Mouse (Mus musculus): ENCODE measurements around the gene Traip. TPM values are rescaled to one million over a fixed set of nuclear protein-coding genes. Genes with fewer than 3 reads are reported as not detected.

Traip gene
- polyA plus RNA-seq, 1 experiment from 2014 or later, result 17.0 TPM

DNA sequence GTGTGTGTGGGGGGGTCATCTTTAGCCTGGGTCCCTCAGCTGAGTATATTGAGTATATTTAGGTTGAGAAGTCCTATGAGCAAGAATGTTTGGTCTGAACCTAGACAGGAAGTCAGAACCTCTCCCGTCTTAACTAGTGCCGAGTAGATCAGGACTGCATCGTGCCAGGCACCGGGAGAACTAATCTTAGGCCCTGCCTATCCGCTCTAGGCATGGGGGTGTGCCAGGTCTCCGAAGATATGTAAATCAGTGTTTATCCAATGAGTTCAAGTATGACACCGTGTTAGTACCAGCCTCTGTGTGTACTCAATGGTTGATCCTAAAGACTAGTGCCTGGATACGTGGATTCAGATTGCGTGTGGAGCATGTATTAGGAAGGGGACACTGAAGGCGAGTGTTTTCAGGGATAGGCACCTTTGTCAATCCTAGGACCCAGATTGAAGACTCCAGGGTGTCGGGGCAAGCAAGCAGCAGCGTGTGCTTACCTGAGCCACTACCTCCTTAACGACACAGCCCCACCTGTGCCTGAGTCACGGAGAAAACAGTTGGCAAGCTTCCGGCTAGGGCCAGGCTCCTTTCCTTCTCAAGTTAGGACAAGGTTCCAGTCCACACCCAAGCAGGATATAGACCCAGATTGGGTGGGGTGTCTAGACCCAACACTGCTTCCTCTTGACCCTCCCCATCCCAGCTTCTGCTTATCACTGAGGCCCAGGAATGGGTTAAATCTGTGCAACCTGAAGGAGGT lies 39.7 kb upstream of the Traip start:
- WGBS, result 58% methylated on average over 15 of the region's 15 CpGs
- Histone ChIP-seq H3K4me3 (ENCODE audit: low read length) (peak overlapping the region; percentile 57), H3K36me3 (ENCODE audit: control insufficient read depth, insufficient read depth, low read length) (0 out of 2 replicates have a peak, but pooled peaks cover 12% of the 10 kb centered on the region), H3K9ac (ENCODE audit: low read depth, low read length) (peak overlapping the region; percentile 75), H3K27me3 (replicated peaks; ENCODE audit: control insufficient read depth, insufficient read depth, low read length) (no peaks in the 10 kb centered on the region), H3K9me3 (ENCODE audit: control insufficient read depth, low read length) (no peaks in the 10 kb centered on the region), H3K4me1 (ENCODE audit: control insufficient read depth, insufficient read depth, low read length) (peaks cover 26% of the 10 kb centered on the region), H3K4me2 (ENCODE audit: low read depth, low read length) (peak overlapping the region; percentile 60), H3K27ac (ENCODE audit: low read length) (peak overlapping the region; percentile 92)
- peak; percentile 62 for ATAC-seq

DNA sequence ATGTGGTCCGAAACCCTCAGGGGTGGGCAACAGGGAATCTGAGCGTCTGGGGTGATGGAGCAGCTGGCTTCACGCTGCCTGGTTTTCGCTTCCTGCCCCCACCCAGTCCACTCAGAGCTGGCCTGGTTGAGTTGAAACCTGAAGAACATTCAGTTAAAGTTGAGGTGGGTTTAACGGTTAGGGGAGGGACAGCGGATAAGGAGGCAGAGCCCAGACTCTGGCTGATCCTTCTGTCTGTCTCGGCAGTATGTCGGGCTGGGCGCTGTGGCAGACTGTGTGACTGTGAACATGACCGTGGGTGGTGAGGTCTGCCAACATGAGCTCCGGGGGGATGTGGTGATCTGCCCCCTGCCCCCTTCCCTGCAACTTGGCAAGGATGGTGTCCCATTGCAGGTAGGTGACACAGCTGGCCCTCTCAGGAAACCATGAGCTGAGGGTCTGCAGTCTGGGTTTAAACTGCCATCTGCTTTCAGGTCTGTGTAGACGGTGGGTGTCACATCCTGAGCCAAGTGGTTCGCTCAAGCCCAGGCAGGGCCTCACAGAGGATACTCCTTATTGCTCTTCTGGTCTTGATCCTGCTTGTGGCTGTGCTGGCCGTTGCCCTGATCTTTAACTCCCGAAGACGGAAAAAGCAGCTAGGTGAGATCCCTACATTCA lies 35.0 kb upstream of the Traip start:
- Histone ChIP-seq H3K27ac (ENCODE audit: low read length) (no peak overlapping the region), H3K4me2 (ENCODE audit: low read depth, low read length) (no peak overlapping the region), H3K9ac (ENCODE audit: low read depth, low read length) (no peak overlapping the region), H3K27me3 (replicated peaks; ENCODE audit: control insufficient read depth, insufficient read depth, low read length) (no peaks in the 10 kb centered on the region), H3K4me1 (ENCODE audit: control insufficient read depth, insufficient read depth, low read length) (peaks cover 10% of the 10 kb centered on the region), H3K4me3 (ENCODE audit: low read length) (no peak overlapping the region), H3K9me3 (ENCODE audit: control insufficient read depth, low read length) (no peaks in the 10 kb centered on the region), H3K36me3 (ENCODE audit: control insufficient read depth, insufficient read depth, low read length) (peaks cover 18% of the 10 kb centered on the region; the same call in 1 of the 2 replicates)
- WGBS, result 82% methylated on average over 16 of the region's 16 CpGs
- ATAC-seq, result no peak

DNA sequence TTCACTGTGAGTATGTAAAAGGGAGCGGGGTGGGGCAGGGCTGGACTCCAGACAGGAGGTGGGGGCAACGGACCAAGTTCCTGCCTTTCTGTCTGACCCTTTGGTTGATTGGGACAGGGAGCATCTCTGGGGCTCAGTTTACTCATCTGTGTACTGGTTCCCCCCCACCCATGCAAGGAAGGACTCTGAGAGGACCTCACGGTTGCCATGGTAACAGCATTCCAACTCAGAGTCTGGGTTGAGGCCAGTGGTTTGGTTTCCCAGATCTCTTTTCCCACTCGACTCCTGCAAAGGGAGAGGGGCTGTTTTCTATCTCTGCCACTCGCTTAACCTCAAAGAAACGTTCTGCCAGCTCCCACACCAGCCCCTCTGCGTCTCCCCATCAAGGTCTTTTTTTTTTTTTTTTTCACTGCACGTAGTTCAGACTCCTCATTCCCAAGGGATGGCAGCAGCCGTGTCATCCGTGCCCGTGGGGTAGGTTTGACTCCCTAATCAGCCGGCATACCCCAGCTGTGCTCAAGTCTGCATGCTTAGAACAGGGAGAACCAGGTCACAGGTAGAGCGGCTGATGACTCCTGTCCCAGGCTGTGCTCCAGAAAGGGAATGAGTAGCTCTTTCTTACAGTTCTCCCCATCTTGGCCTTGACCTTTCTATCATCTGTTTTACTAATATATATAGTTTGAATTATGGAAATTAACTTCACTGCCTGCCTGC lies 31.9 kb upstream of the Traip start:
- 32% methylated on average over 13 of the region's 13 CpGs for WGBS
- Histone ChIP-seq H3K4me3 (ENCODE audit: low read length) (no peak overlapping the region), H3K36me3 (ENCODE audit: control insufficient read depth, insufficient read depth, low read length) (peaks cover 10% of the 10 kb centered on the region; the same call in 1 of the 2 replicates), H3K9me3 (ENCODE audit: control insufficient read depth, low read length) (no peaks in the 10 kb centered on the region), H3K4me1 (ENCODE audit: control insufficient read depth, insufficient read depth, low read length) (0 out of 2 replicates have a peak, but pooled peaks cover 2% of the 10 kb centered on the region), H3K4me2 (ENCODE audit: low read depth, low read length) (no peak overlapping the region), H3K27ac (ENCODE audit: low read length) (no peak overlapping the region), H3K27me3 (replicated peaks; ENCODE audit: control insufficient read depth, insufficient read depth, low read length) (no peaks in the 10 kb centered on the region), H3K9ac (ENCODE audit: low read depth, low read length) (no peak overlapping the region)
- no peak for ATAC-seq

GRCm38 (mm10) chr9:107918884-107919283 lies 31.1 kb upstream of the Traip start:
- Histone ChIP-seq H3K36me3 (ENCODE audit: control insufficient read depth, insufficient read depth, low read length) (peaks cover 6% of the 10 kb centered on the region; the same call in 1 of the 2 replicates), H3K4me3 (ENCODE audit: low read length) (no peak overlapping the region), H3K4me1 (ENCODE audit: control insufficient read depth, insufficient read depth, low read length) (0 out of 2 replicates have a peak, but pooled peaks cover 2% of the 10 kb centered on the region), H3K9ac (ENCODE audit: low read depth, low read length) (no peak overlapping the region), H3K4me2 (ENCODE audit: low read depth, low read length) (no peak overlapping the region), H3K9me3 (ENCODE audit: control insufficient read depth, low read length) (no peaks in the 10 kb centered on the region), H3K27me3 (replicated peaks; ENCODE audit: control insufficient read depth, insufficient read depth, low read length) (no peaks in the 10 kb centered on the region), H3K27ac (ENCODE audit: low read length) (no peak overlapping the region)
- ATAC-seq, result no peak
- WGBS, result 86% methylated on average over 6 of the region's 6 CpGs

- Histone ChIP-seq H3K9me3 (ENCODE audit: control insufficient read depth, low read length) (no peaks in the 10 kb centered on the region), H3K4me3 (ENCODE audit: low read length) (no peak overlapping the region), H3K27ac (ENCODE audit: low read length) (no peak overlapping the region), H3K27me3 (replicated peaks; ENCODE audit: control insufficient read depth, insufficient read depth, low read length) (no peaks in the 10 kb centered on the region), H3K36me3 (ENCODE audit: control insufficient read depth, insufficient read depth, low read length) (peaks cover 6% of the 10 kb centered on the region; the same call in 1 of the 2 replicates), H3K4me2 (ENCODE audit: low read depth, low read length) (no peak overlapping the region), H3K4me1 (ENCODE audit: control insufficient read depth, insufficient read depth, low read length) (0 out of 2 replicates have a peak, but pooled peaks cover 2% of the 10 kb centered on the region), H3K9ac (ENCODE audit: low read depth, low read length) (no peak overlapping the region)
- WGBS, result 85% methylated on average over 5 of the region's 5 CpGs
- ATAC-seq, result no peak
These were observed 30.5 kb upstream of the Traip start for GRCm38 (mm10) chr9:107919441-107919840.

DNA sequence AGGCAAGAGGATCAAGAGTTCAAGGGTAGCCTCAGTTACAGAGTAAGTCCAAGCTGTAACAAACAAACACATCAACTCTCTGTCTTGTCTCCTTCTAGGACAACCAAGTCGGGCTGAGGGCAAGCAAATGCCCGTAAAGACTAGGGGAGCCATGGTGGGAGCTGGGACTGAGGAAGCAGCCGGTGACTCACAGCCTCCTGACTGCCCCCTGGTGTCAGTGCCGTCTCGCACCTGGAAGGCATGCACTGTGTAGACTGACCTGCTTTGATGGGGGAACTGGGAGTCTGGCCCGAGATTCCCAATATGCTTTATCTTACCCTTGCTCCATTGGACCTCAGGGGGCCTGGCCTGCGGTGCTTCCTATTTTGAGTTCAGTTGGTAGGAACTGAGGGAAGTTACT lies 26.9 kb upstream of the Traip start:
- no peaks in the 10 kb centered on the region for H3K27me3 ChIP-seq (replicated peaks; ENCODE audit: control insufficient read depth, insufficient read depth, low read length)
- no peak overlapping the region for H3K27ac ChIP-seq (ENCODE audit: low read length)
- 36% methylated on average over 7 of the region's 7 CpGs for WGBS
- 0 out of 2 replicates have a peak, but pooled peaks have one; percentile 56 for ATAC-seq
- H3K4me3 ChIP-seq (ENCODE audit: low read length), result no peak overlapping the region
- no peak overlapping the region for H3K4me2 ChIP-seq (ENCODE audit: low read depth, low read length)
- no peaks in the 10 kb centered on the region for H3K36me3 ChIP-seq (ENCODE audit: control insufficient read depth, insufficient read depth, low read length)
- no peaks in the 10 kb centered on the region for H3K9me3 ChIP-seq (ENCODE audit: control insufficient read depth, low read length)
- H3K4me1 ChIP-seq (ENCODE audit: control insufficient read depth, insufficient read depth, low read length), result peaks cover 5% of the 10 kb centered on the region; the same call in 1 of the 2 replicates
- no peak overlapping the region for H3K9ac ChIP-seq (ENCODE audit: low read depth, low read length)

- H3K36me3 ChIP-seq (ENCODE audit: control insufficient read depth, insufficient read depth, low read length), result no peaks in the 10 kb centered on the region
- H3K9me3 ChIP-seq (ENCODE audit: control insufficient read depth, low read length), result no peaks in the 10 kb centered on the region
- no peak overlapping the region for H3K4me2 ChIP-seq (ENCODE audit: low read depth, low read length)
- no peak for ATAC-seq
- no peaks in the 10 kb centered on the region for H3K27me3 ChIP-seq (replicated peaks; ENCODE audit: control insufficient read depth, insufficient read depth, low read length)
- no peak overlapping the region for H3K4me3 ChIP-seq (ENCODE audit: low read length)
- H3K4me1 ChIP-seq (ENCODE audit: control insufficient read depth, insufficient read depth, low read length), result peaks cover 9% of the 10 kb centered on the region
- H3K27ac ChIP-seq (ENCODE audit: low read length), result no peak overlapping the region
- H3K9ac ChIP-seq (ENCODE audit: low read depth, low read length), result no peak overlapping the region
- 31% methylated on average over 6 of the region's 6 CpGs for WGBS
These were observed 26.0 kb upstream of the Traip start for GRCm38 (mm10) chr9:107923956-107924355.

DNA sequence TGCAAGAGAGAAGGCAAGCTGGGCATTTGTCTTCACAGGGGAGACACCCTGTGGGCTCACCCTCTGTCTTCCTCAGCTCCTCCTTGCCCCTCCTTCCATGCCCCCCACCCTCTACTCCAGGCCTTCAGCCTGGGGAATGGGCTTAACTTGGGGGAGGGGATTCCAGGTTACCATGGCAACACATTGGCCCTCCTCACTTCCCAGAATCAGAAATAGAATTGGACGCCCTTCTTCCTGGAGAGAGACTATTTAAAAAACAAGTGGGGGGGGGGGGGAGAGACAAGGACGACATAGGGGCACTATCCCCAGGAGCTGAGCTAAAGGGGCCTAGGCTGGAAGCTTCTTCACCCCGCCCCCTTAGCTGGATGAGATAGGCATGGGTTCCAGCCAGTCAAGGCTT lies 24.7 kb upstream of the Traip start:
- no peaks in the 10 kb centered on the region for H3K27me3 ChIP-seq (replicated peaks; ENCODE audit: control insufficient read depth, insufficient read depth, low read length)
- peaks cover 9% of the 10 kb centered on the region for H3K4me1 ChIP-seq (ENCODE audit: control insufficient read depth, insufficient read depth, low read length)
- no peak overlapping the region for H3K27ac ChIP-seq (ENCODE audit: low read length)
- no peak overlapping the region for H3K4me3 ChIP-seq (ENCODE audit: low read length)
- H3K9me3 ChIP-seq (ENCODE audit: control insufficient read depth, low read length), result no peaks in the 10 kb centered on the region
- H3K4me2 ChIP-seq (ENCODE audit: low read depth, low read length), result no peak overlapping the region
- ATAC-seq, result no peak
- no peaks in the 10 kb centered on the region for H3K36me3 ChIP-seq (ENCODE audit: control insufficient read depth, insufficient read depth, low read length)
- no peak overlapping the region for H3K9ac ChIP-seq (ENCODE audit: low read depth, low read length)
- WGBS, result 34% methylated on average over 3 of the region's 3 CpGs

GRCm38 (mm10) chr9:107926920-107927420 lies 23.0 kb upstream of the Traip start:
- WGBS, result 41% methylated on average over 9 of the region's 9 CpGs
- ATAC-seq, result no peak
- H3K27me3 ChIP-seq (replicated peaks; ENCODE audit: control insufficient read depth, insufficient read depth, low read length), result no peaks in the 10 kb centered on the region

More at GRCm38 (mm10) chr9:107926920-107927420, 23.0 kb upstream of the Traip start:
- Histone ChIP-seq H3K4me1 (ENCODE audit: control insufficient read depth, insufficient read depth, low read length) (peaks cover 21% of the 10 kb centered on the region), H3K9me3 (ENCODE audit: control insufficient read depth, low read length) (no peaks in the 10 kb centered on the region), H3K27ac (ENCODE audit: low read length) (no peak overlapping the region), H3K9ac (ENCODE audit: low read depth, low read length) (no peak overlapping the region), H3K36me3 (ENCODE audit: control insufficient read depth, insufficient read depth, low read length) (no peaks in the 10 kb centered on the region), H3K4me2 (ENCODE audit: low read depth, low read length) (no peak overlapping the region), H3K4me3 (ENCODE audit: low read length) (no peak overlapping the region)

Measured in intestine, embryonic 16.5 days (tissue).